Mouse (Mus musculus): ENCODE measurements around the gene Rbm12. TPM values are rescaled to one million over a fixed set of nuclear protein-coding genes. Genes with fewer than 3 reads are reported as not detected.
"Not testable (repeated sequence)": the region's sequence is repeated elsewhere in the genome, so short reads cannot be mapped to it uniquely, and the experiment has no call there.

Rbm12 gene
- polyA plus RNA-seq, 1 experiment from 2014 or later, result 30.1 TPM

DNA sequence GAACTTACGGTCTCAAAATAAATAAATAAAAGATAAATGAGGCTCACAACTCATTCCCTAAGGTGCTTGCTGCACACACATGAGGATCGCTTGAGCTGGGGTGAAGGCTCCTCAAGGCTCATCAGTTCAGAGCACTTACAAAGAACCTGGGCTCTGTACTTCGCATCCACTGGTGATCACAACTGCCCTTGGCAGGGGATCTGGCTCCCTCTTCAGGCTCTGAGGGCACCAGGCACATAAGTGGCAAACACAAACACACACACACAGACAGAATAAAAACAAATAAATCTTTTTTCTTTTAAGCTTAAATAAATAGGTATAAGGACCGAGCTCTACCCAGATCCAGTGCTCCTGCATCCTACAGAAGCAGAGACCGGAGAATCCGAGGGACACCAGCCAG is 23.9 kb upstream of the Rbm12 start:
- Histone ChIP-seq H3K27ac (ENCODE audit: low read depth, low read length) (no peak overlapping the region), H3K9me3 (replicated peaks; ENCODE audit: control insufficient read depth, low read length) (no peaks in the 10 kb centered on the region), H3K4me3 (ENCODE audit: low read depth, low read length) (no peak overlapping the region), H3K36me3 (ENCODE audit: control insufficient read depth, insufficient read depth, low read length) (peaks cover 18% of the 10 kb centered on the region), H3K4me2 (ENCODE audit: low read length) (no peak overlapping the region), H3K9ac (ENCODE audit: low read length) (no peak overlapping the region), H3K27me3 (replicated peaks; ENCODE audit: control insufficient read depth, insufficient read depth, low read length) (no peaks in the 10 kb centered on the region), H3K4me1 (ENCODE audit: control insufficient read depth, insufficient read depth, low read length) (no peaks in the 10 kb centered on the region)
- no peak for DNase-seq (ENCODE audit: low spot score)
- WGBS, result 85% methylated on average over 6 of the region's 6 CpGs
- ATAC-seq, result no peak

DNA sequence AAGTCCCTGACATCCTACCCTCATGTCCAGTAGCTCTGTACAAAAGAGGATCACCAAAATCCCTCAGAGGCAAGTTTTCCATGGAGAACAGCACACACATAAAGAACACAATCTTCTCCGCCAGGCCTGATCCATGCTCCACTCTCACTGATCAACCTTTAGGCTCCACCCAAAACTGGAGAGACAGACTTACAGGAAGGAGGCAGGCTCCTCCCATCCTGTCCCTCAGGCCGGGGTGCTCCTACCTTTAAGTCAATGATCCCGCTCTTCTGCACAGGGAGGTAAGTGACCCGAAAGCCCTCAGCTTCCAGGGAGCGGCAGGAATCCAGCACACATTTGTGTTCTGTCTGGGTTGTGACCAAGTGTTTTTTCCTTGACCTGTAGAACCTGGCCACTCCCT is 22.4 kb upstream of the Rbm12 start:
- no peak for ATAC-seq
- WGBS, result 89% methylated on average over 5 of the region's 5 CpGs
- H3K4me3 ChIP-seq (ENCODE audit: low read depth, low read length), result no peak overlapping the region
- H3K36me3 ChIP-seq (ENCODE audit: control insufficient read depth, insufficient read depth, low read length), result peaks cover 15% of the 10 kb centered on the region
- H3K9ac ChIP-seq (ENCODE audit: low read length), result no peak overlapping the region
- DNase-seq (ENCODE audit: low spot score), result no peak
- no peak overlapping the region for H3K27ac ChIP-seq (ENCODE audit: low read depth, low read length)
- H3K9me3 ChIP-seq (replicated peaks; ENCODE audit: control insufficient read depth, low read length), result no peaks in the 10 kb centered on the region
- no peaks in the 10 kb centered on the region for H3K4me1 ChIP-seq (ENCODE audit: control insufficient read depth, insufficient read depth, low read length)
- no peak overlapping the region for H3K4me2 ChIP-seq (ENCODE audit: low read length)
- H3K27me3 ChIP-seq (replicated peaks; ENCODE audit: control insufficient read depth, insufficient read depth, low read length), result no peaks in the 10 kb centered on the region

DNA sequence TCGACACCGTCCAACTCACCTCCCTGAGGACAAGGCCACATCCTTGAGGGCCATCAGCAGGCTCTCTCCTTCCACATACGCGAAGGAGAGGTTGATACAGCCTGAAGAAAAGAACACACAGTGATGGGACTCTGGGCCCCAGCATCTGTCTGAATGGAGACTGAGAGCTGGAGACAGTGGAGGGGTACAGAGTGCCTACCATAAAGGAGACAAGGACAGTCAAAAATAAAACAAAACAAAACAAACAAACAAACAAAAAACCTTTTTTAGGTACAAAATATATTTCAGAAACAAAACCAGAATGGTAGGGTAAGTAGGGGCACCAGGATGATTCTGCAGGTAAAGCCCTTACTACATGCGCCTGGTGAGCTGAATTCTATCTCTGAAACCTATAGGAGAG is 15.2 kb upstream of the Rbm12 start, which contains the start of gene Gm28036:
Gene Gm28036 (minus strand): TSS at position 101 of the 400 bp plus-strand sequence.
- H3K9me3 ChIP-seq (replicated peaks; ENCODE audit: control insufficient read depth, low read length), result no peaks in the 10 kb centered on the region
- no peak within 1 kb of the TSS for H3K4me2 ChIP-seq (ENCODE audit: low read length)
- WGBS, result 97% methylated on average over 5 of the region's 5 CpGs
- H3K4me1 ChIP-seq (ENCODE audit: control insufficient read depth, insufficient read depth, low read length), result no peaks in the 10 kb centered on the region
- H3K4me3 ChIP-seq (ENCODE audit: low read depth, low read length), result no peak within 1 kb of the TSS
- H3K27me3 ChIP-seq (replicated peaks; ENCODE audit: control insufficient read depth, insufficient read depth, low read length), result no peaks in the 10 kb centered on the region
- ATAC-seq (no peak), DNase-seq (ENCODE audit: low spot score) (no peak)
- no peak within 1 kb of the TSS for H3K9ac ChIP-seq (ENCODE audit: low read length)
- no peak within 1 kb of the TSS for H3K27ac ChIP-seq (ENCODE audit: low read depth, low read length)
- peaks cover 33% of the 10 kb centered on the region for H3K36me3 ChIP-seq (ENCODE audit: control insufficient read depth, insufficient read depth, low read length)

- WGBS, result 97% methylated on average over 5 of the region's 5 CpGs
- H3K4me3 ChIP-seq (ENCODE audit: low read depth, low read length), result no peak overlapping the region
- no peaks in the 10 kb centered on the region for H3K4me1 ChIP-seq (ENCODE audit: control insufficient read depth, insufficient read depth, low read length)
These were observed 12.0 kb upstream of the Rbm12 start for GRCm38 (mm10) chr2:156123731-156124130.

DNA sequence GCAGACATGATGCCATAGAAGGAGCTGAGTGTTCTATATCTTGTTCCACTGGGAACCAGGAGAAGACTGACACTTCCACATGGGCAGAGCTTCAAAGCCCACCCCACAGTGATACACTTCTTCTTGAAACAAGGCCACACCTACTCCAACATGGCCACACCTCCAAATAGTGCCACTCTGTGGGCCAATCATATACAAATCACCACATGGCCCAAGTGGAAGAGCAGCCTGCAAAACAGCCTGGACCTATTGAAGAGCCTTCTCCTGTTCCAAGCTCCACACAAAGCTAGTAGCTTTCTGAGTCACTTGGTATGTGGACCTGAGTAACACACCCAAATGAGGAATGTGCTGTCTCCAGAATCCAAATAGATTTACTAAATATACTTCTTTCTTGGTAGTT is 7.8 kb upstream of the Rbm12 start:
- peaks cover 12% of the 10 kb centered on the region for H3K36me3 ChIP-seq (ENCODE audit: control insufficient read depth, insufficient read depth, low read length)
- DNase-seq (ENCODE audit: low spot score), result no peak
- no peaks in the 10 kb centered on the region for H3K9me3 ChIP-seq (replicated peaks; ENCODE audit: control insufficient read depth, low read length)
- H3K4me1 ChIP-seq (ENCODE audit: control insufficient read depth, insufficient read depth, low read length), result no peaks in the 10 kb centered on the region
- no peaks in the 10 kb centered on the region for H3K27me3 ChIP-seq (replicated peaks; ENCODE audit: control insufficient read depth, insufficient read depth, low read length)
- H3K27ac ChIP-seq (ENCODE audit: low read depth, low read length), result no peak overlapping the region
- ATAC-seq, result no peak
- no peak overlapping the region for H3K4me2 ChIP-seq (ENCODE audit: low read length)
- H3K9ac ChIP-seq (ENCODE audit: low read length), result no peak overlapping the region
- no peak overlapping the region for H3K4me3 ChIP-seq (ENCODE audit: low read depth, low read length)

More at GRCm38 (mm10) chr2:156123731-156124130, 12.0 kb upstream of the Rbm12 start:
- Histone ChIP-seq H3K9ac (ENCODE audit: low read length) (no peak overlapping the region), H3K9me3 (replicated peaks; ENCODE audit: control insufficient read depth, low read length) (no peaks in the 10 kb centered on the region), H3K4me2 (ENCODE audit: low read length) (no peak overlapping the region), H3K27me3 (replicated peaks; ENCODE audit: control insufficient read depth, insufficient read depth, low read length) (no peaks in the 10 kb centered on the region), H3K27ac (ENCODE audit: low read depth, low read length) (no peak overlapping the region), H3K36me3 (ENCODE audit: control insufficient read depth, insufficient read depth, low read length) (peaks cover 24% of the 10 kb centered on the region)
- DNase-seq (ENCODE audit: low spot score) (no peak), ATAC-seq (no peak)

GRCm38 (mm10) chr2:156112080-156112423 is 274 bp upstream of the Rbm12 start:
- not testable (repeated sequence) for DNase-seq (ENCODE audit: low spot score); H3K36me3 ChIP-seq (ENCODE audit: control insufficient read depth, insufficient read depth, low read length); H3K27me3 ChIP-seq (replicated peaks; ENCODE audit: control insufficient read depth, insufficient read depth, low read length); H3K4me1 ChIP-seq (ENCODE audit: control insufficient read depth, insufficient read depth, low read length); H3K9me3 ChIP-seq (replicated peaks; ENCODE audit: control insufficient read depth, low read length); ATAC-seq
- Histone ChIP-seq H3K9ac (ENCODE audit: low read length) (peak overlapping the region; percentile 97; the same call in 1 of the 2 replicates), H3K4me2 (ENCODE audit: low read length) (peak overlapping the region; percentile 49), H3K4me3 (ENCODE audit: low read depth, low read length) (peak overlapping the region; percentile 77), H3K27ac (ENCODE audit: low read depth, low read length) (peak overlapping the region; percentile 93; the same call in 1 of the 2 replicates)
- 19% methylated on average over 5 of the region's 5 CpGs for WGBS

- Histone ChIP-seq H3K4me2 (ENCODE audit: low read length) (peak overlapping the region; percentile 75), H3K4me3 (ENCODE audit: low read depth, low read length) (peak overlapping the region; percentile 77), H3K36me3 (ENCODE audit: control insufficient read depth, insufficient read depth, low read length) (no peaks in the 10 kb centered on the region), H3K9ac (ENCODE audit: low read length) (peak overlapping the region; percentile 97), H3K9me3 (replicated peaks; ENCODE audit: control insufficient read depth, low read length) (no peaks in the 10 kb centered on the region), H3K27me3 (replicated peaks; ENCODE audit: control insufficient read depth, insufficient read depth, low read length) (no peaks in the 10 kb centered on the region), H3K4me1 (ENCODE audit: control insufficient read depth, insufficient read depth, low read length) (peaks cover 9% of the 10 kb centered on the region), H3K27ac (ENCODE audit: low read depth, low read length) (peak overlapping the region; percentile 93)
- ATAC-seq (peak; percentile 61), DNase-seq (ENCODE audit: low spot score) (peak; percentile 63)
- 1% methylated on average over 16 of the region's 16 CpGs for whole genome bisulfite sequencing
These were observed 986 bp downstream of the Rbm12 start for GRCm38 (mm10) chr2:156110627-156111357.

DNA sequence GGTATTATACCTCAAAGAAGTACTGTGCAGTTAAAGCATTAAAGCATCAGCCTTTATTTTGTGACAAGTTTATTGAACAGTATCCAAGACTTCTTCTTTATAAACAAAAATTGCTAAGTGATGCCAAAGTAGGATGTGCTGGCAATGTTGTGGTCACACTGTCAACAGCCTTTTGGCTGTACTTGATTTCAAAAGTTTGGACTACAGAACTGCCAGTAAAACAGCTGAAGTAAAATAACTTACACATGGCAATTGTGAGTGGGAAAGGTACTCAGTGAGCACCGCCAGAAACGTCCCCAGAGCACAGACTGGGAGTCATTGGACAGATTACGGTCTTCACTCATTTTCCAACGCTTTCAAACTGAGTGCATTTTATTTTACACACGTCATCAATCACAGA is 19.9 kb downstream of the Rbm12 start:
- H3K4me1 ChIP-seq (ENCODE audit: control insufficient read depth, insufficient read depth, low read length), result no peaks in the 10 kb centered on the region; the same call in 1 of the 2 replicates
- no peak overlapping the region for H3K9ac ChIP-seq (ENCODE audit: low read length)
- DNase-seq (ENCODE audit: low spot score) (no peak), ATAC-seq (no peak)
- no peaks in the 10 kb centered on the region for H3K27me3 ChIP-seq (replicated peaks; ENCODE audit: control insufficient read depth, insufficient read depth, low read length)
- no peak overlapping the region for H3K4me3 ChIP-seq (ENCODE audit: low read depth, low read length)
- no peaks in the 10 kb centered on the region for H3K9me3 ChIP-seq (replicated peaks; ENCODE audit: control insufficient read depth, low read length)
- WGBS, result 80% methylated on average over 5 of the region's 5 CpGs
- no peak overlapping the region for H3K4me2 ChIP-seq (ENCODE audit: low read length)
- peaks cover 32% of the 10 kb centered on the region for H3K36me3 ChIP-seq (ENCODE audit: control insufficient read depth, insufficient read depth, low read length)
- no peak overlapping the region for H3K27ac ChIP-seq (ENCODE audit: low read depth, low read length)

- Histone ChIP-seq H3K9ac (ENCODE audit: low read length) (no peak overlapping the region), H3K36me3 (ENCODE audit: control insufficient read depth, insufficient read depth, low read length) (peaks cover 12% of the 10 kb centered on the region), H3K27ac (ENCODE audit: low read depth, low read length) (no peak overlapping the region), H3K27me3 (replicated peaks; ENCODE audit: control insufficient read depth, insufficient read depth, low read length) (no peaks in the 10 kb centered on the region), H3K4me2 (ENCODE audit: low read length) (no peak overlapping the region), H3K4me3 (ENCODE audit: low read depth, low read length) (no peak overlapping the region), H3K4me1 (ENCODE audit: control insufficient read depth, insufficient read depth, low read length) (no peaks in the 10 kb centered on the region; the same call in 1 of the 2 replicates), H3K9me3 (replicated peaks; ENCODE audit: control insufficient read depth, low read length) (no peaks in the 10 kb centered on the region)
- ATAC-seq (peak; percentile 15; the same call in 1 of the 2 replicates), DNase-seq (ENCODE audit: low spot score) (peak; percentile 48)
- WGBS, result 31% methylated on average over 1 of the region's 1 CpGs
These were observed 22.0 kb downstream of the Rbm12 start for GRCm38 (mm10) chr2:156089799-156090198.
